Mouse (Mus musculus): ENCODE measurements around the gene Myo7a. TPM values are rescaled to one million over a fixed set of nuclear protein-coding genes. Genes with fewer than 3 reads are reported as not detected.

Myo7a gene
- polyA plus RNA-seq, 1 experiment from 2014 or later, result 21.6 TPM

- ATAC-seq (ENCODE audit: low FRiP score, low read depth), result no peak
- Histone ChIP-seq H3K36me3 (no peaks in the 10 kb centered on the region), H3K4me1 (no peaks in the 10 kb centered on the region; the same call in 1 of the 2 replicates), H3K4me3 (no peak overlapping the region), H3K27ac (replicated peaks) (no peak overlapping the region), H3K4me2 (replicated peaks) (no peak overlapping the region), H3K9ac (replicated peaks) (no peak overlapping the region), H3K9me3 (no peaks in the 10 kb centered on the region), H3K27me3 (no peaks in the 10 kb centered on the region)
- WGBS, result 80% methylated on average over 7 of the region's 7 CpGs
Observed at GRCm38 (mm10) chr7:98002617-98003016, 116.7 kb downstream of the Myo7a start.

Other genes with a start within 250 kb of the Myo7a start
- gene Gdpd4, start 199.6 kb downstream of the Myo7a start, polyA plus RNA-seq (2016; fragmentation: Nextera tagmentation; extraction: Ambion mirVana), result not detected in 2 replicates
- gene Omp, start 26.0 kb upstream of the Myo7a start, polyA plus RNA-seq (2016; fragmentation: Nextera tagmentation; extraction: Ambion mirVana), result 0.13 TPM in 1 of 2 replicates, not detected in the other
- 7.2 and 8.6 TPM in 2 replicates for gene Capn5, start 58.8 kb upstream of the Myo7a start, polyA plus RNA-seq (2016; fragmentation: Nextera tagmentation; extraction: Ambion mirVana)
- gene B3gnt6, start 80.0 kb upstream of the Myo7a start, polyA plus RNA-seq (2016; fragmentation: Nextera tagmentation; extraction: Ambion mirVana), result not detected in 2 replicates
- 16.0 and 16.5 TPM in 2 replicates for gene Acer3, start 201.7 kb upstream of the Myo7a start, polyA plus RNA-seq (2016; fragmentation: Nextera tagmentation; extraction: Ambion mirVana)
- gene Tsku, start 241.8 kb upstream of the Myo7a start, polyA plus RNA-seq (2016; fragmentation: Nextera tagmentation; extraction: Ambion mirVana), result 6.8 and 9.1 TPM in 2 replicates

Data from midbrain, embryonic 12.5 days (tissue).